Mouse (Mus musculus) myocyte (in vitro differentiated cells): ENCODE measurements around the gene Pigk.

Experiments used
- MAX ChIP-seq: IDR thresholded peaks from one replicate; pipeline ENCODE4 v1.6.1; 2011; ENCODE audit warnings: low read depth, mild to moderate bottlenecking, control low read depth
- MYOD1 ChIP-seq, 3 experiments: IDR thresholded peaks; one replicate each; pipeline ENCODE4 v1.6.1; 2011; ENCODE audit warnings: control low read depth in 2 of 3, low read depth in 2 of 3, mild to moderate bottlenecking in 2 of 3, moderate library complexity in 1 of 3; ENCODE audit not compliant: insufficient read length in 2 of 3, control insufficient read depth in 1 of 3
- MYOG ChIP-seq, 3 experiments: IDR thresholded peaks; one replicate each; pipeline ENCODE4 v1.6.1; 2011; ENCODE audit warnings: control low read depth in 2 of 3, low read depth in 2 of 3, mild to moderate bottlenecking in 2 of 3; ENCODE audit not compliant: insufficient read length in 2 of 3, control insufficient read depth in 1 of 3, insufficient read depth in 1 of 3
- POLR2A ChIP-seq: IDR thresholded peaks from one replicate; pipeline ENCODE4 v1.6.1; 2011; ENCODE audit warnings: low read depth, mild to moderate bottlenecking, control low read depth, moderate library complexity; ENCODE audit not compliant: insufficient read length
- POLR2AphosphoS2 ChIP-seq: IDR thresholded peaks from one replicate; pipeline ENCODE4 v1.6.1; 2011; ENCODE audit warnings: low read depth, control low read depth; ENCODE audit not compliant: insufficient read length
- REST ChIP-seq: IDR thresholded peaks from one replicate; pipeline ENCODE4 v1.6.1; 2011; ENCODE audit warnings: mild to moderate bottlenecking, control low read depth, moderate library complexity; ENCODE audit not compliant: insufficient read depth, insufficient read length
- TCF12 ChIP-seq: IDR thresholded peaks from one replicate; pipeline ENCODE4 v1.6.1; 2011; ENCODE audit warnings: mild to moderate bottlenecking, control low read depth; ENCODE audit not compliant: poor library complexity, insufficient read depth, severe bottlenecking
- USF1 ChIP-seq: IDR thresholded peaks from one replicate; pipeline ENCODE4 v1.6.1; 2011; ENCODE audit warnings: low read depth, mild to moderate bottlenecking, control low read depth, moderate library complexity

- TF ChIP-seq POLR2A (no peak), MYOG (IDR thresholded peaks at IDR 0.05; ENCODE audit: control insufficient read depth in 1 of 3, insufficient read depth in 1 of 3, insufficient read length in 2 of 3, low read depth in 2 of 3) (no peak), MAX (no peak), POLR2AphosphoS2 (no peak), TCF12 (no peak), USF1 (no peak), REST (no peak), MYOD1 (IDR thresholded peaks at IDR 0.05; ENCODE audit: control insufficient read depth in 1 of 3, insufficient read length in 2 of 3, low read depth in 2 of 3) (no peak)
Measured at GRCm38 (mm10) chr3:152799738-152800431, 86.0 kb downstream of the Pigk start.
